Comparison of ENCODE assay signal across 11 mouse cellular contexts in genomic region chr3:55307553-55308177, GRCm38 (mm10).
DNase-seq lines count a peak whose midpoint lies in the region; ATAC-seq and TF ChIP-seq lines count a peak whose summit lies in the region.
"Had no signal": no experiment of that assay in that cellular context is flagged by ENCODE, and none has a peak within 500 bp of the region (broad histone marks: within the 10 kb centered on the region; RNA-seq: fewer than 3 reads in every experiment).

No protein-coding gene starts in this region.

- no peak for TF ChIP-seq CTCF in stomach, postnatal 0 days (IDR thresholded peaks at IDR 0.05; ENCODE audit: low read depth)

- ATAC-seq in forebrain, embryonic 13.5 days = 0 out of 2 replicates have a peak, but pooled peaks have one; percentile 24
- ATAC-seq in forebrain, embryonic 16.5 days = no peak
- peak; percentile 80; the same call in 1 of the 2 replicates for ATAC-seq in stomach, postnatal 0 days (ENCODE audit: low FRiP score, low TSS enrichment)

- H3K9me3 ChIP-seq in forebrain, embryonic 13.5 days (replicated peaks) = no peaks in the 10 kb centered on the region
- H3K9me3 ChIP-seq in forebrain, embryonic 16.5 days (ENCODE audit: control insufficient read depth, low read length) = no peaks in the 10 kb centered on the region
- H3K9me3 ChIP-seq in stomach, postnatal 0 days (ENCODE audit: control insufficient read depth, low read length) = no peaks in the 10 kb centered on the region
- H3K9me3 ChIP-seq: embryonic facial prominence, embryonic 13.5 days had no signal

- peaks cover 24% of the 10 kb centered on the region for H3K4me1 ChIP-seq in forebrain, embryonic 13.5 days
- H3K4me1 ChIP-seq in forebrain, embryonic 16.5 days (replicated peaks; ENCODE audit: control insufficient read depth, insufficient read depth, low read length) = peaks cover 15% of the 10 kb centered on the region
- no peaks in the 10 kb centered on the region for H3K4me1 ChIP-seq in stomach, postnatal 0 days (replicated peaks; ENCODE audit: control insufficient read depth, insufficient read depth)

- no peak overlapping the region for H3K27ac ChIP-seq in forebrain, embryonic 13.5 days
- H3K27ac ChIP-seq in forebrain, embryonic 16.5 days (ENCODE audit: low read length) = no peak overlapping the region
- H3K27ac ChIP-seq in stomach, postnatal 0 days (replicated peaks) = no peak overlapping the region
- H3K27ac ChIP-seq: embryonic facial prominence, embryonic 13.5 days; liver, embryonic 14.5 days had no signal

- TF ChIP-seq EP300 in stomach, postnatal 0 days (optimal IDR thresholded peaks at IDR 0.05) = no peak

- no peak overlapping the region for H3K9ac ChIP-seq in forebrain, embryonic 13.5 days
- H3K9ac ChIP-seq in forebrain, embryonic 16.5 days (replicated peaks; ENCODE audit: low read depth, low read length) = no peak overlapping the region
- no peak overlapping the region for H3K9ac ChIP-seq in stomach, postnatal 0 days (ENCODE audit: low read length)
- H3K9ac ChIP-seq: embryonic facial prominence, embryonic 13.5 days; liver, embryonic 14.5 days had no signal

- H3K27me3 ChIP-seq in forebrain, embryonic 13.5 days = no peaks in the 10 kb centered on the region
- no peaks in the 10 kb centered on the region for H3K27me3 ChIP-seq in forebrain, embryonic 16.5 days (replicated peaks; ENCODE audit: control insufficient read depth, insufficient read depth, low read length)
- H3K27me3 ChIP-seq in stomach, postnatal 0 days (ENCODE audit: control insufficient read depth, insufficient read depth, low read length) = no peaks in the 10 kb centered on the region
- H3K27me3 ChIP-seq: embryonic facial prominence, embryonic 13.5 days had no signal

- H3K4me3 ChIP-seq in forebrain, embryonic 13.5 days = no peak overlapping the region
- no peak overlapping the region for H3K4me3 ChIP-seq in forebrain, embryonic 16.5 days (replicated peaks; ENCODE audit: low read length)
- H3K4me3 ChIP-seq in stomach, postnatal 0 days (ENCODE audit: low read depth, low read length) = no peak overlapping the region
- H3K4me3 ChIP-seq: embryonic facial prominence, embryonic 13.5 days had no signal

- WGBS in forebrain, embryonic 13.5 days = 36% methylated on average over 7 of the region's 7 CpGs
- WGBS in forebrain, embryonic 16.5 days = 42% methylated on average over 7 of the region's 7 CpGs
- WGBS in stomach, postnatal 0 days = 55% methylated on average over 7 of the region's 7 CpGs

- no peaks in the 10 kb centered on the region for H3K36me3 ChIP-seq in forebrain, embryonic 13.5 days (ENCODE audit: poor library complexity, severe bottlenecking)
- no peaks in the 10 kb centered on the region for H3K36me3 ChIP-seq in forebrain, embryonic 16.5 days (ENCODE audit: control insufficient read depth, insufficient read depth)
- no peaks in the 10 kb centered on the region for H3K36me3 ChIP-seq in stomach, postnatal 0 days (ENCODE audit: control insufficient read depth, insufficient read depth, low read length)
- H3K36me3 ChIP-seq: embryonic facial prominence, embryonic 13.5 days had no signal

- intact Hi-C loops in heart, postnatal 25 days (cut with DNase I) = no loop called here

- no peak overlapping the region for H3K4me2 ChIP-seq in forebrain, embryonic 13.5 days
- H3K4me2 ChIP-seq in forebrain, embryonic 16.5 days (ENCODE audit: low read length) = no peak overlapping the region
- no peak overlapping the region for H3K4me2 ChIP-seq in stomach, postnatal 0 days (replicated peaks; ENCODE audit: low read depth)
- H3K4me2 ChIP-seq: embryonic facial prominence, embryonic 13.5 days had no signal

- DNase-seq in urinary bladder, postnatal 25 days (ENCODE audit: low spot score) = peak; percentile 17
- no peak for DNase-seq in urinary bladder, adult 2 months (ENCODE audit: low spot score)
- DNase-seq in heart, postnatal 25 days (ENCODE audit: low spot score) = peak; percentile 50
- DNase-seq in stomach, postnatal 0 days (ENCODE audit: low spot score) = no peak
- DNase-seq in right cerebral cortex, adult 18-20 months = no peak
- no peak for DNase-seq in right cerebral cortex, postnatal 10 days (ENCODE audit: low spot score in 2 of 2)
- DNase-seq: thymus, adult 18-20 months had no signal

Comparison
In these comparisons a context has a peak if more than half of its experiments do, and no peak if none do; other contexts are left out.
1. DNase-seq: peak in urinary bladder, postnatal 25 days (single experiment) and heart, postnatal 25 days (single experiment); none in urinary bladder, adult 2 months (single experiment), stomach, postnatal 0 days (single experiment), right cerebral cortex, adult 18-20 months (single experiment) and right cerebral cortex, postnatal 10 days (0 of 2).